In the genomic region with DNA sequence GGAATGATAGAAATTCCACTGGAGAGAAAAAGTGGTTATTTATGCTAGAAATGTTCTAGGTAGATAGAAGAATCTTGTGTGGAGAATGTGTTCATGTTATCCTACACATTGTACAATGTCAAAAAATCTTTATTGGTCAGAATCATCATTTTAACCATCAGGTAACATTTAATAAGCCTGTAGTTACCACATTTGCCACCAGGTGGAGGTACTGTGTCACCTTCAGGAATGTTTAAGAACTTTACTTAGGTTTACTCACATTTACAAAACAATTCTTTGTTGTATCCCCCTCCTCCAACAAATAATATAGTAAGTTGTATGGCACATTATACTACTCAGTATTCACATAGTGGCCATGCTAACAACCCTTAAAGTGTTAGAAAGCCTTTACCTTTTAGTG, we compare ENCODE assay signal across 9 mouse cellular contexts. TPM values are rescaled to one million over a fixed set of nuclear protein-coding genes. Genes with fewer than 3 reads are reported as not detected.
DNase-seq lines count a peak whose midpoint lies in the region; ATAC-seq and TF ChIP-seq lines count a peak whose summit lies in the region.
"Had no signal": no experiment of that assay in that cellular context is flagged by ENCODE, and none has a peak within 500 bp of the region (broad histone marks: within the 10 kb centered on the region; RNA-seq: fewer than 3 reads in every experiment).

No protein-coding gene starts in this region.

- peaks cover 27% of the 10 kb centered on the region for H3K36me3 ChIP-seq in kidney, postnatal 0 days (ENCODE audit: insufficient read depth, low read length)
- peaks cover 73% of the 10 kb centered on the region for H3K36me3 ChIP-seq in kidney, embryonic 14.5 days (ENCODE audit: control insufficient read depth, insufficient read depth, low read length)
- H3K36me3 ChIP-seq in CH12.LX (replicated peaks in 1 of 2; ENCODE audit: control insufficient read depth in 1 of 2, insufficient read depth in 1 of 2, low read length in 1 of 2) = peaks cover 49 to 86% of the 10 kb centered on the region in 2 experiments

- peak; percentile 83 for TF ChIP-seq CTCF in kidney, postnatal 0 days (IDR thresholded peaks at IDR 0.05; ENCODE audit: low read depth)
- TF ChIP-seq CTCF in CH12.LX (conservative IDR thresholded peaks at IDR 0.05 in 1 of 2, IDR thresholded peaks at IDR 0.05 in 1 of 2; ENCODE audit: low read depth in 2 of 2, low read length in 2 of 2) = peak in 1 of 2 experiments; percentile 68; a peak in 3 of 4 replicates

- no peak overlapping the region for H3K4me2 ChIP-seq in kidney, postnatal 0 days (ENCODE audit: low read length)
- no peak overlapping the region for H3K4me2 ChIP-seq in kidney, embryonic 14.5 days (replicated peaks; ENCODE audit: low read depth, low read length)
- no peak overlapping the region for H3K4me2 ChIP-seq in CH12.LX (ENCODE audit: insufficient read depth, low read depth, poor library complexity, severe bottlenecking)
- H3K4me2 ChIP-seq: embryonic facial prominence, embryonic 15.5 days; liver, embryonic 13.5 days had no signal

- peak; percentile 50 for TF ChIP-seq RAD21 in CH12.LX (IDR thresholded peaks at IDR 0.05; ENCODE audit: low read depth, low read length)

- no peaks in the 10 kb centered on the region for H3K4me1 ChIP-seq in kidney, postnatal 0 days (replicated peaks; ENCODE audit: insufficient read depth, low read length)
- H3K4me1 ChIP-seq in kidney, embryonic 14.5 days (ENCODE audit: control insufficient read depth, insufficient read depth, low read length) = no peaks in the 10 kb centered on the region
- H3K4me1 ChIP-seq in CH12.LX (ENCODE audit: control insufficient read depth in 1 of 2, insufficient read depth in 2 of 2) = no peaks in the 10 kb centered on the region
- H3K4me1 ChIP-seq: embryonic facial prominence, embryonic 15.5 days; liver, embryonic 13.5 days had no signal

- dilution Hi-C loops in CH12.LX (cut with MboI; ENCODE audit: extremely low pct_ligation_motif_present, extremely low pct_unique_long_range_greater_than_20kb, low sequenced_read_pairs) = no loop called here

- no peak overlapping the region for H3K27ac ChIP-seq in kidney, postnatal 0 days
- H3K27ac ChIP-seq in kidney, embryonic 14.5 days (ENCODE audit: low read depth, low read length) = no peak overlapping the region
- H3K27ac ChIP-seq in CH12.LX (ENCODE audit: insufficient read depth, low read depth) = no peak overlapping the region
- H3K27ac ChIP-seq: embryonic facial prominence, embryonic 15.5 days; liver, embryonic 13.5 days had no signal

- in situ Hi-C loops in CH12.LX (cut with MboI; ENCODE audit: low pct_ligation_motif_present, low pct_unique_long_range_greater_than_20kb, low sequenced_read_pairs) = no loop called here

- no peak for ATAC-seq in kidney, postnatal 0 days (replicated peaks; ENCODE audit: low FRiP score, low read depth)
- ATAC-seq in kidney, embryonic 14.5 days (ENCODE audit: low FRiP score, low TSS enrichment) = no peak

- H3K9me3 ChIP-seq in kidney, postnatal 0 days (replicated peaks; ENCODE audit: low read length) = no peaks in the 10 kb centered on the region
- no peaks in the 10 kb centered on the region for H3K9me3 ChIP-seq in kidney, embryonic 14.5 days (ENCODE audit: control insufficient read depth, low read length)
- no peaks in the 10 kb centered on the region for H3K9me3 ChIP-seq in CH12.LX (replicated peaks; ENCODE audit: low read length)
- H3K9me3 ChIP-seq: embryonic facial prominence, embryonic 15.5 days; liver, embryonic 13.5 days had no signal

- H3K9ac ChIP-seq in kidney, postnatal 0 days (ENCODE audit: low read depth, low read length) = no peak overlapping the region
- no peak overlapping the region for H3K9ac ChIP-seq in kidney, embryonic 14.5 days (ENCODE audit: low read depth, low read length)
- H3K9ac ChIP-seq in CH12.LX (ENCODE audit: insufficient read depth, low read depth) = no peak overlapping the region
- H3K9ac ChIP-seq: embryonic facial prominence, embryonic 15.5 days; liver, embryonic 13.5 days had no signal

- no peak for TF ChIP-seq POLR2A in CH12.LX (IDR thresholded peaks at IDR 0.05; ENCODE audit: low read depth, low read length)

- DNase-seq in kidney, postnatal 0 days (ENCODE audit: low spot score) = peak; percentile 67
- DNase-seq in A20 (ENCODE audit: low read depth, low spot score) (peak; percentile 50), CH12.LX (ENCODE audit: extremely low read depth) (peak; percentile 47)
- DNase-seq in embryo, embryonic 11 days = peak; percentile 55
- peak; percentile 69 for DNase-seq in lung, postnatal 14 days
- DNase-seq in urinary bladder, postnatal 4 days (ENCODE audit: low spot score in 2 of 2) = no peak
- DNase-seq: liver, embryonic 13.5 days had no signal

- H3K27me3 ChIP-seq in kidney, postnatal 0 days (ENCODE audit: insufficient read depth, low read length) = no peaks in the 10 kb centered on the region
- no peaks in the 10 kb centered on the region for H3K27me3 ChIP-seq in kidney, embryonic 14.5 days (ENCODE audit: control insufficient read depth, insufficient read depth, low read length)
- H3K27me3 ChIP-seq in CH12.LX (replicated peaks) = no peaks in the 10 kb centered on the region
- H3K27me3 ChIP-seq: embryonic facial prominence, embryonic 15.5 days; liver, embryonic 13.5 days had no signal

- H3K79me2 ChIP-seq in CH12.LX (replicated peaks; ENCODE audit: control insufficient read depth, extremely low read depth, insufficient read depth, poor library complexity, severe bottlenecking) = peaks cover 2% of the 10 kb centered on the region; the same call in 1 of the 2 replicates

- TF ChIP-seq EP300 in CH12.LX (IDR thresholded peaks at IDR 0.05; ENCODE audit: low read length) = no peak

- H3K4me3 ChIP-seq in kidney, postnatal 0 days (replicated peaks; ENCODE audit: low read depth, low read length) = no peak overlapping the region
- H3K4me3 ChIP-seq in kidney, embryonic 14.5 days (ENCODE audit: low read length) = no peak overlapping the region
- H3K4me3 ChIP-seq in CH12.LX (replicated peaks in 1 of 3; ENCODE audit: low read depth in 2 of 3, low read length in 2 of 3, poor library complexity in 1 of 3) = no peak overlapping the region
- H3K4me3 ChIP-seq: embryonic facial prominence, embryonic 15.5 days; liver, embryonic 13.5 days had no signal

TF ChIP-seq in CH12.LX, 34 proteins besides CTCF, POLR2A, EP300 and RAD21:
- TF ChIP-seq NRF1 (IDR thresholded peaks at IDR 0.05; ENCODE audit: low read depth, low read length) = no peak
- no peak for TF ChIP-seq PAX5 (IDR thresholded peaks at IDR 0.05; ENCODE audit: low read length)
- peak; percentile 54 for TF ChIP-seq SMC3 (IDR thresholded peaks at IDR 0.05; ENCODE audit: low read depth, low read length)

RNA-seq across cellular contexts. Expression of a gene that starts 44.3 kb away (rescaled TPM):
- 20.9 and 21.3 TPM in 2 replicates for polyA plus RNA-seq in kidney, postnatal 0 days (2015; fragmentation: Nextera tagmentation; extraction: Ambion mirVana)
- polyA plus RNA-seq in kidney, embryonic 14.5 days (2014; fragmentation: Nextera tagmentation; extraction: Ambion mirVana) = 26.4 and 32.4 TPM in 2 replicates
- total RNA-seq in CH12.LX (2012; rRNA removed) (52.9 and 65.1 TPM in 2 replicates), CH12.LX (2014; rRNA removed) (70.3 and 72.1 TPM in 2 replicates)
- 86.6 and 92.9 TPM in 2 replicates for polyA plus RNA-seq in CH12.LX (2012; ENCODE audit: insufficient read length, low read depth)

Comparison
In these comparisons a context has a peak if more than half of its experiments do, and no peak if none do; other contexts are left out.
1. DNase-seq: peak in kidney, postnatal 0 days (single experiment), A20 (single experiment), CH12.LX (single experiment), embryo, embryonic 11 days (single experiment) and lung, postnatal 14 days (single experiment); none in urinary bladder, postnatal 4 days (0 of 2).